Mouse (Mus musculus) heart, embryonic 14.5 days (tissue): ENCODE measurements around the gene Palld. TPM values are rescaled to one million over a fixed set of nuclear protein-coding genes. Genes with fewer than 3 reads are reported as not detected.

Source experiments
- ATAC-seq: fragments of 200-750 bp; cut with Nextera tagmentation; 2 replicates; pipeline ENCODE4 v1.8.0; 2017; ENCODE audit warnings: low read depth, moderate TSS enrichment; ENCODE audit not compliant: insufficient number of reproducible peaks, insufficient read depth, low FRiP score
- H3K27ac ChIP-seq, 2 experiments: fragments of 200-500 bp in 1 of 2; fragments of 300-500 bp in 1 of 2; sonication (generic) in 1 of 2; replicated peaks in 1 of 2; 2 replicates each; pipeline ENCODE4 v1.5.1; 2012 to 2014; ENCODE audit warnings: low read depth in 2 of 2, low read length in 2 of 2, control low read depth in 1 of 2, mild to moderate bottlenecking in 1 of 2, mixed read lengths in 1 of 2; ENCODE audit not compliant: control insufficient read depth in 1 of 2, insufficient read depth in 1 of 2
- H3K27me3 ChIP-seq: fragments of 300-500 bp; sonication (generic); 2 replicates; pipeline ENCODE4 v1.6.1; 2014; ENCODE audit warnings: mild to moderate bottlenecking, low read length, control low read depth; ENCODE audit not compliant: control insufficient read depth, insufficient read depth
- H3K36me3 ChIP-seq: fragments of 300-500 bp; sonication (generic); 2 replicates; pipeline ENCODE4 v1.6.1; 2014; ENCODE audit warnings: mild to moderate bottlenecking, control low read depth, low read length, mixed read lengths; ENCODE audit not compliant: control insufficient read depth, insufficient read depth
- H3K4me1 ChIP-seq, 2 experiments: fragments of 200-500 bp in 1 of 2; fragments of 300-500 bp in 1 of 2; sonication (generic) in 1 of 2; 2 replicates each; pipeline ENCODE4 v1.6.1; 2012 to 2014; ENCODE audit warnings: low read length in 2 of 2, control low read depth in 1 of 2, mixed read lengths in 1 of 2; ENCODE audit not compliant: control insufficient read depth in 2 of 2, insufficient read depth in 2 of 2
- H3K4me2 ChIP-seq: fragments of 300-500 bp; sonication (generic); 2 replicates; pipeline ENCODE4 v1.6.1; 2014; ENCODE audit warnings: mild to moderate bottlenecking, low read length
- H3K4me3 ChIP-seq, 2 experiments: fragments of 200-500 bp in 1 of 2; fragments of 300-500 bp in 1 of 2; sonication (generic) in 1 of 2; 2 replicates each; pipeline ENCODE4 v1.5.1; 2012 to 2014; ENCODE audit warnings: low read length in 2 of 2, mild to moderate bottlenecking in 2 of 2, control low read depth in 1 of 2, low read depth in 1 of 2, moderate library complexity in 1 of 2; ENCODE audit not compliant: control insufficient read depth in 1 of 2, insufficient read depth in 1 of 2
- H3K9ac ChIP-seq: fragments of 300-500 bp; sonication (generic); 2 replicates; pipeline ENCODE4 v1.6.1; 2014; ENCODE audit warnings: mild to moderate bottlenecking, low read length
- H3K9me3 ChIP-seq: fragments of 300-500 bp; sonication (generic); 2 replicates; pipeline ENCODE4 v1.6.1; 2016; ENCODE audit warnings: low read length, control low read depth; ENCODE audit not compliant: control insufficient read depth
- WGBS: fragments of 180-500 bp; shearing (Covaris S2); extraction: QIAGEN DNeasy Blood & Tissue Kit; methylation state at CpG from one replicate; pipeline ENCODE4 v1.1.7; 2014; 5-methylcytosine and 5-hydroxymethylcytosine counted together
- polyA plus RNA-seq: library from polyadenylated mRNA; unstranded; fragments of >200 nt; fragmentation: Nextera tagmentation; extraction: Ambion mirVana; gene quantifications from 2 replicates; pipeline ENCODE4 v1.2.1, GENCODE M21; 2014

Palld gene
- polyA plus RNA-seq, 1 experiment from 2014 or later: 187 TPM

GRCm38 (mm10) chr8:61725306-61726017, 177.0 kb downstream of the Palld start:
- Histone ChIP-seq H3K9ac (no peak overlapping the region), H3K4me1 (peaks cover 2 to 27% of the 10 kb centered on the region in 2 experiments), H3K36me3 (peaks cover 12% of the 10 kb centered on the region; the same call in 1 of the 2 replicates), H3K9me3 (no peaks in the 10 kb centered on the region), H3K27me3 (no peaks in the 10 kb centered on the region), H3K4me2 (no peak overlapping the region), H3K4me3 (no peak overlapping the region), H3K27ac (no peak overlapping the region)
- ATAC-seq: no peak
- WGBS: 85% methylated on average over 8 of the region's 8 CpGs

- Histone ChIP-seq H3K9me3 (no peaks in the 10 kb centered on the region), H3K36me3 (peaks cover 36% of the 10 kb centered on the region), H3K4me2 (no peak overlapping the region), H3K4me1 (peaks cover 2 to 22% of the 10 kb centered on the region in 2 experiments), H3K27me3 (no peaks in the 10 kb centered on the region), H3K4me3 (no peak overlapping the region), H3K9ac (no peak overlapping the region), H3K27ac (no peak overlapping the region)
- ATAC-seq: no peak
- WGBS: 88% methylated on average over 9 of the region's 9 CpGs
These were observed 180.3 kb downstream of the Palld start for GRCm38 (mm10) chr8:61722226-61722625.

GRCm38 (mm10) chr8:61715351-61716125, 187.0 kb downstream of the Palld start:
- no peak overlapping the region for H3K9ac ChIP-seq
- WGBS: 30% methylated on average over 14 of the region's 14 CpGs
- peaks cover 60% of the 10 kb centered on the region for H3K36me3 ChIP-seq
- H3K27me3 ChIP-seq: no peaks in the 10 kb centered on the region
- no peak overlapping the region for H3K4me2 ChIP-seq
- H3K27ac ChIP-seq: peak overlapping the region; percentile 37 to 43; a peak in 3 of 4 replicates
- ATAC-seq: no peak; the same call in 1 of the 2 replicates
- no peak overlapping the region for H3K4me3 ChIP-seq
- peaks cover 24 to 46% of the 10 kb centered on the region in 2 experiments for H3K4me1 ChIP-seq
- no peaks in the 10 kb centered on the region for H3K9me3 ChIP-seq

- no peaks in the 10 kb centered on the region for H3K9me3 ChIP-seq
- no peak for ATAC-seq
These were observed 188.1 kb downstream of the Palld start for GRCm38 (mm10) chr8:61714293-61714831.

GRCm38 (mm10) chr8:61713195-61713990, 189.1 kb downstream of the Palld start:
- H3K4me1 ChIP-seq: peaks cover 24 to 46% of the 10 kb centered on the region in 2 experiments

More at GRCm38 (mm10) chr8:61714293-61714831, 188.1 kb downstream of the Palld start:
- Histone ChIP-seq H3K27ac (peak overlapping the region; percentile 12 to 65; a peak in 3 of 4 replicates), H3K4me3 (no peak overlapping the region), H3K9ac (no peak overlapping the region), H3K27me3 (no peaks in the 10 kb centered on the region), H3K4me2 (no peak overlapping the region), H3K36me3 (peaks cover 60% of the 10 kb centered on the region), H3K4me1 (peaks cover 24 to 46% of the 10 kb centered on the region in 2 experiments)
- 13% methylated on average over 6 of the region's 6 CpGs for WGBS

GRCm38 (mm10) chr8:61712426-61712825, 190.1 kb downstream of the Palld start:
- no peaks in the 10 kb centered on the region for H3K27me3 ChIP-seq
- ATAC-seq: no peak
- H3K27ac ChIP-seq: peak overlapping the region; percentile 17 to 65; a peak in 2 of 4 replicates
- 90% methylated on average over 2 of the region's 2 CpGs for WGBS
- H3K9ac ChIP-seq: no peak overlapping the region
- no peak overlapping the region for H3K4me2 ChIP-seq
- H3K4me3 ChIP-seq: no peak overlapping the region
- H3K36me3 ChIP-seq: peaks cover 66% of the 10 kb centered on the region
- H3K4me1 ChIP-seq: peaks cover 24 to 43% of the 10 kb centered on the region in 2 experiments
- no peaks in the 10 kb centered on the region for H3K9me3 ChIP-seq

More at GRCm38 (mm10) chr8:61713195-61713990, 189.1 kb downstream of the Palld start:
- Histone ChIP-seq H3K4me3 (no peak overlapping the region), H3K27me3 (no peaks in the 10 kb centered on the region), H3K27ac (peak overlapping the region; percentile 12 to 65; a peak in 3 of 4 replicates), H3K36me3 (peaks cover 62% of the 10 kb centered on the region), H3K9ac (no peak overlapping the region), H3K9me3 (no peaks in the 10 kb centered on the region), H3K4me2 (no peak overlapping the region)
- WGBS: 60% methylated on average over 16 of the region's 16 CpGs
- ATAC-seq: no peak
